Mouse (Mus musculus) kidney, postnatal 0 days (tissue): Measurements from ENCODE around the gene Prkar1b. TPM values are rescaled to one million over a fixed set of nuclear protein-coding genes. Genes with fewer than 3 reads are reported as not detected.

Experiments
- ATAC-seq: fragments of 200-750 bp; cut with Nextera tagmentation; replicated peaks from 2 replicates; pipeline ENCODE4 v1.8.0; 2017; ENCODE audit warnings: low read depth, moderate number of reproducible peaks, moderate TSS enrichment, moderate library complexity; ENCODE audit not compliant: low FRiP score
- DNase-seq: peaks from one replicate; pipeline ENCODE4 v3.0.0-alpha.2; 2016; ENCODE audit warnings: low spot score
- H3K27ac ChIP-seq: fragments of 300-500 bp; sonication (generic); 2 replicates; pipeline ENCODE4 v1.5.1; 2014; ENCODE audit warnings: mild to moderate bottlenecking
- H3K27me3 ChIP-seq: fragments of 300-500 bp; sonication (generic); 2 replicates; pipeline ENCODE4 v1.6.1; 2014; ENCODE audit warnings: low read length, mixed read lengths; ENCODE audit not compliant: insufficient read depth
- H3K36me3 ChIP-seq: fragments of 300-500 bp; sonication (generic); 2 replicates; pipeline ENCODE4 v1.6.1; 2014; ENCODE audit warnings: low read length, mixed read lengths; ENCODE audit not compliant: insufficient read depth
- H3K4me1 ChIP-seq: fragments of 300-500 bp; sonication (generic); replicated peaks from 2 replicates; pipeline ENCODE4 v1.6.1; 2014; ENCODE audit warnings: antibody characterized with exemption, low read length, mixed read lengths; ENCODE audit not compliant: insufficient read depth
- H3K4me2 ChIP-seq: fragments of 300-500 bp; sonication (generic); 2 replicates; pipeline ENCODE4 v1.6.1; 2014; ENCODE audit warnings: mild to moderate bottlenecking, low read length, moderate library complexity, mixed read lengths
- H3K4me3 ChIP-seq: fragments of 300-500 bp; sonication (generic); replicated peaks from 2 replicates; pipeline ENCODE4 v1.5.1; 2014; ENCODE audit warnings: low read depth, low read length
- H3K9ac ChIP-seq: fragments of 300-500 bp; sonication (generic); 2 replicates; pipeline ENCODE4 v1.6.1; 2014; ENCODE audit warnings: low read depth, low read length
- H3K9me3 ChIP-seq: fragments of 300-500 bp; sonication (generic); replicated peaks from 2 replicates; pipeline ENCODE4 v1.6.1; 2016; ENCODE audit warnings: low read length, inconsistent platforms, mixed read lengths
- CTCF ChIP-seq: IDR thresholded peaks from 2 replicates; pipeline ENCODE4 v1.5.1; 2016; ENCODE audit warnings: antibody characterized with exemption, low read depth, mild to moderate bottlenecking, moderate library complexity
- WGBS: fragments of 180-500 bp; shearing (Covaris S2); extraction: QIAGEN DNeasy Blood & Tissue Kit; methylation state at CpG from one replicate; pipeline ENCODE4 v1.1.7; 2014; 5-methylcytosine and 5-hydroxymethylcytosine counted together
- polyA plus RNA-seq: library from polyadenylated mRNA; unstranded; fragments of >200 nt; fragmentation: Nextera tagmentation; extraction: Ambion mirVana; gene quantifications from 2 replicates; pipeline ENCODE4 v1.2.1, GENCODE M21; 2015

Prkar1b gene
- polyA plus RNA-seq, 1 experiment from 2014 or later, result 19.3 TPM

GRCm38 (mm10) chr5:139027603-139028002, 122.2 kb downstream of the Prkar1b start:
- Histone ChIP-seq H3K4me3 (no peak overlapping the region), H3K27ac (peak overlapping the region; percentile 71), H3K27me3 (no peaks in the 10 kb centered on the region), H3K4me2 (no peak overlapping the region), H3K9ac (no peak overlapping the region), H3K9me3 (no peaks in the 10 kb centered on the region), H3K36me3 (no peaks in the 10 kb centered on the region), H3K4me1 (peaks cover 6% of the 10 kb centered on the region; the same call in 1 of the 2 replicates)
- WGBS, result 16% methylated on average over 15 of the region's 15 CpGs
- peak; percentile 56 for DNase-seq
- ATAC-seq, result peak; percentile 74
- no peak for TF ChIP-seq CTCF

DNA sequence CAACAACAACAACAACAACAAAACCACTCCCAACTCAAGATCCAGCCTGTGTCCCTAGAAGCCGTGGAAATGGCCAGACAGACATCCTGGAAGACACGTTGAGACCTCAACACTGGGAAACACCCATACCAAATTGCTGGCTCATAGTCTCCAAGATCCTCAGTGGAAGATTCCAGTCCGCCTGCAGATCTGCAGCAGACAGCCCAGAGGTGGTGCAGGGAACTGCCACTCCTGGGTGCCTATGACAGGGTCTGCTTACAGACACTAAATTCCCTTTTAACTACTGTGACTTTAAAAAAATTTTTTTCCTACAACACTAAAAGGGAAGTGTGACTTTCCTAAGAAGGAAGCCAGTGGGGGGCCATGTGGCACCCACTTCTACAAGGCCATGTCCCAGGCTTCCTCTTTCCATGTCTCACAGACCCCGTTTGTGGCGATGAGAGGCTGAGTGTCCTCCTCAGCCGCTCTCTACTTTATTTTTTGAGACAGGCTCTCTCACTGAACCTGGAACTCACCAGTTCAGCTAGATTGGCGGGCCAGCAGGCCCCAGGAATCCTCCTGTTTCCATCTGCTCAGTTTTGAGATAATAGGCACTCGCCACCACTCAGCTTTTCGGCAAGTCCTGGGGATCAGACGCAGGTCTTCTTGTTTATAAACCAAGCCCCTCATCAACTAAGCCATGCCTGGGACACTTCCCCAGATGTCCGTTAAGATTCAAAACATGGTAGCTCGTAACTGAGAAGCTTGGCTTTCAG, 125.3 kb downstream of the Prkar1b start:
- Histone ChIP-seq H3K36me3 (no peaks in the 10 kb centered on the region), H3K4me1 (peaks cover 9% of the 10 kb centered on the region; the same call in 1 of the 2 replicates), H3K27ac (no peak overlapping the region), H3K27me3 (no peaks in the 10 kb centered on the region), H3K9me3 (no peaks in the 10 kb centered on the region), H3K4me3 (no peak overlapping the region), H3K4me2 (no peak overlapping the region), H3K9ac (no peak overlapping the region)
- 68% methylated on average over 12 of the region's 12 CpGs for WGBS
- no peak for TF ChIP-seq CTCF
- no peak for ATAC-seq
- no peak for DNase-seq

DNA sequence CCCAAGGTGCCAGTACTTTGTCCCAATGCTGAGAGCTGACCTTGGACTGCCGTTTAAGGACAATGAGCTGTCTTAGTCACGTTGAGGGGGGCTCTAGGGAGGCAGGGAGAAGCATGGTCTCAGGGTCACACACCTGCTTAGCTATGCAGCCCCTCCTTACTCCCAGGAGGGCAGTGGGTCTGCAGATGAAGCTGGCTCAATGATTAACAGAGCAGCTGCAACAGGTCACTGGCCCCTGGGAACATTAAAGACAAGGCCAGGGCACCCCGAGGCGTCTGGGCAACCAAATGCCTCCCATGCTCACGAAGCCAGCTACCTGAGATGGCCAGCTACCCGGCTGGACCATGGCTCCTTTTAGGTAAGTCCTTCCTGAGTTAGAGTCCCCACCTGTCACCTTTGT, 129.2 kb downstream of the Prkar1b start:
- Histone ChIP-seq H3K36me3 (no peaks in the 10 kb centered on the region), H3K4me1 (peaks cover 3% of the 10 kb centered on the region; the same call in 1 of the 2 replicates), H3K27me3 (no peaks in the 10 kb centered on the region), H3K4me3 (no peak overlapping the region), H3K9me3 (no peaks in the 10 kb centered on the region), H3K9ac (no peak overlapping the region), H3K27ac (no peak overlapping the region), H3K4me2 (no peak overlapping the region)
- TF ChIP-seq CTCF, result no peak
- WGBS, result 44% methylated on average over 6 of the region's 6 CpGs
- ATAC-seq (no peak; the same call in 1 of the 2 replicates), DNase-seq (no peak)

- peaks cover 3% of the 10 kb centered on the region; the same call in 1 of the 2 replicates for H3K4me1 ChIP-seq
- TF ChIP-seq CTCF, result no peak
- no peak overlapping the region for H3K9ac ChIP-seq
- peak; percentile 38; the same call in 1 of the 2 replicates for ATAC-seq
- WGBS, result 64% methylated on average over 15 of the region's 15 CpGs
- no peak overlapping the region for H3K4me3 ChIP-seq
- H3K9me3 ChIP-seq, result no peaks in the 10 kb centered on the region
- H3K27me3 ChIP-seq, result no peaks in the 10 kb centered on the region
- no peak overlapping the region for H3K4me2 ChIP-seq
- H3K27ac ChIP-seq, result no peak overlapping the region
- DNase-seq, result peak; percentile 56
- no peaks in the 10 kb centered on the region for H3K36me3 ChIP-seq
Observed at GRCm38 (mm10) chr5:139017371-139018124, 132.3 kb downstream of the Prkar1b start.

- H3K9ac ChIP-seq, result no peak overlapping the region
- DNase-seq, result peak; percentile 27
- WGBS, result 29% methylated on average over 3 of the region's 3 CpGs
Observed at GRCm38 (mm10) chr5:139015097-139015496, 134.7 kb downstream of the Prkar1b start.

GRCm38 (mm10) chr5:139010649-139011048, 139.2 kb downstream of the Prkar1b start:
- ATAC-seq (no peak), DNase-seq (no peak)
- no peaks in the 10 kb centered on the region for H3K9me3 ChIP-seq
- H3K4me3 ChIP-seq, result no peak overlapping the region
- no peak overlapping the region for H3K4me2 ChIP-seq
- no peak for TF ChIP-seq CTCF
- no peaks in the 10 kb centered on the region for H3K36me3 ChIP-seq
- WGBS, result 68% methylated on average over 2 of the region's 2 CpGs
- no peaks in the 10 kb centered on the region for H3K27me3 ChIP-seq
- H3K9ac ChIP-seq, result no peak overlapping the region
- no peak overlapping the region for H3K27ac ChIP-seq
- H3K4me1 ChIP-seq, result no peaks in the 10 kb centered on the region

More at GRCm38 (mm10) chr5:139015097-139015496, 134.7 kb downstream of the Prkar1b start:
- ATAC-seq, result peak; percentile 76
- H3K27me3 ChIP-seq, result no peaks in the 10 kb centered on the region
- H3K9me3 ChIP-seq, result no peaks in the 10 kb centered on the region
- no peaks in the 10 kb centered on the region for H3K36me3 ChIP-seq
- no peak overlapping the region for H3K4me3 ChIP-seq
- TF ChIP-seq CTCF, result peak; percentile 27
- no peak overlapping the region for H3K27ac ChIP-seq
- H3K4me2 ChIP-seq, result no peak overlapping the region
- H3K4me1 ChIP-seq, result no peaks in the 10 kb centered on the region; the same call in 1 of the 2 replicates
